8 mouse cellular contexts compared by ENCODE assay signal in genomic region chrX:19237048-19237737, GRCm38 (mm10).
A peak's percentile ranks its signal among the peaks of the same experiment; 100 is the strongest.
DNase-seq lines count a peak whose midpoint lies in the region; TF ChIP-seq lines count a peak whose summit lies in the region.

No protein-coding gene starts in this region.

- H3K36me3 ChIP-seq in heart, adult 2 months (ENCODE audit: control insufficient read depth, insufficient read depth, low read length), result no peaks in the 10 kb centered on the region
- H3K36me3 ChIP-seq in kidney, adult 2 months (ENCODE audit: control insufficient read depth, insufficient read depth, low read length), result no peaks in the 10 kb centered on the region
- H3K36me3 ChIP-seq in liver, adult 2 months (ENCODE audit: control insufficient read depth, insufficient read depth, low read length), result no peaks in the 10 kb centered on the region; the same call in 1 of the 2 replicates
- H3K36me3 ChIP-seq in myocyte (ENCODE audit: control insufficient read depth, insufficient read depth), result no peaks in the 10 kb centered on the region

- H3K9ac ChIP-seq in heart, adult 2 months (ENCODE audit: low read depth, low read length), result peak overlapping the region; percentile 68
- H3K9ac ChIP-seq in liver, adult 2 months (ENCODE audit: low read depth, low read length), result peak overlapping the region; percentile 19

- H3K4me3 ChIP-seq in heart, adult 2 months, result peak overlapping the region; percentile 49
- H3K4me3 ChIP-seq in kidney, adult 2 months (ENCODE audit: insufficient read depth, low read depth, low read length), result peak overlapping the region; percentile 79
- H3K4me3 ChIP-seq in liver, adult 2 months (ENCODE audit: insufficient read depth, low read depth, low read length), result peak overlapping the region; percentile 57
- H3K4me3 ChIP-seq in myocyte, result peak overlapping the region; percentile 47

- TF ChIP-seq EP300 in heart, adult 2 months (IDR thresholded peaks at IDR 0.05; ENCODE audit: insufficient read depth, low read depth, low read length), result no peak

- TF ChIP-seq POLR2A in heart, adult 2 months (IDR thresholded peaks at IDR 0.05; ENCODE audit: insufficient read depth, low read depth, low read length), result no peak
- no peak for TF ChIP-seq POLR2A in kidney, adult 2 months (IDR thresholded peaks at IDR 0.05; ENCODE audit: low read depth, low read length)
- TF ChIP-seq POLR2A in liver, adult 2 months (IDR thresholded peaks at IDR 0.05; ENCODE audit: extremely low read depth, insufficient read depth, low read length), result no peak
- no peak for TF ChIP-seq POLR2A in myocyte (IDR thresholded peaks at IDR 0.05; ENCODE audit: insufficient read length, low read depth)

- no peak for TF ChIP-seq CTCF in heart, adult 2 months (IDR thresholded peaks at IDR 0.05)
- no peak for TF ChIP-seq CTCF in kidney, adult 2 months (conservative IDR thresholded peaks at IDR 0.05; ENCODE audit: insufficient read depth, insufficient read length, low read depth, low read length)
- no peak for TF ChIP-seq CTCF in liver, adult 2 months (IDR thresholded peaks at IDR 0.05; ENCODE audit: low read depth, low read length)

- intact Hi-C loops in heart, adult 2 months (cut with DNase I), result no loop called here

- no peak overlapping the region for H3ac ChIP-seq in myocyte (ENCODE audit: control insufficient read depth, insufficient read length)

- peak; percentile 1 to 4 for DNase-seq in thymus, adult 18-20 months
- no peak for DNase-seq in thymus, postnatal 0 days (ENCODE audit: low spot score)
- peak; percentile 9 for DNase-seq in embryo, embryonic 11 days
- DNase-seq in heart, adult 2 months, result peak; percentile 5 to 32
- peak; percentile 28 for DNase-seq in kidney, adult 2 months
- peak; percentile 38 for DNase-seq in liver, adult 2 months (ENCODE audit: extremely low read depth, low read depth, low spot score)
- DNase-seq in thymus, postnatal 14 days, result peak; percentile 2

- H3K4me2 ChIP-seq in myocyte (ENCODE audit: low read depth), result peak overlapping the region; percentile 70

- H3K27ac ChIP-seq in heart, adult 2 months, result no peak overlapping the region
- peak overlapping the region; percentile 59 for H3K27ac ChIP-seq in kidney, adult 2 months (ENCODE audit: insufficient read depth, low read depth, low read length)
- no peak overlapping the region for H3K27ac ChIP-seq in liver, adult 2 months (replicated peaks; ENCODE audit: insufficient read depth, low read depth, low read length)

- H3K4me1 ChIP-seq in heart, adult 2 months (ENCODE audit: control insufficient read depth, insufficient read depth, low read length), result no peaks in the 10 kb centered on the region
- H3K4me1 ChIP-seq in kidney, adult 2 months (ENCODE audit: control insufficient read depth, insufficient read depth, low read length), result no peaks in the 10 kb centered on the region
- H3K4me1 ChIP-seq in liver, adult 2 months (ENCODE audit: control insufficient read depth, insufficient read depth, low read length), result 0 out of 2 replicates have a peak, but pooled peaks cover 1% of the 10 kb centered on the region

- H3K79me2 ChIP-seq in heart, adult 2 months (replicated peaks; ENCODE audit: control insufficient read depth, insufficient read depth, low read length), result no peaks in the 10 kb centered on the region
- no peaks in the 10 kb centered on the region for H3K79me2 ChIP-seq in liver, adult 2 months (ENCODE audit: control insufficient read depth, insufficient read depth, low read length)
- H3K79me2 ChIP-seq in myocyte (ENCODE audit: control insufficient read depth, insufficient read depth), result no peaks in the 10 kb centered on the region

- 15% methylated on average over 30 of the region's 31 CpGs for WGBS in heart, adult 2 months
- 1% methylated on average over 29 of the region's 31 CpGs for WGBS in kidney, adult 2 months
- WGBS in liver, adult 2 months, result 1% methylated on average over 26 of the region's 31 CpGs

- no peaks in the 10 kb centered on the region for H3K27me3 ChIP-seq in heart, adult 2 months (ENCODE audit: control insufficient read depth, insufficient read depth, low read length)
- H3K27me3 ChIP-seq in kidney, adult 2 months (replicated peaks; ENCODE audit: control insufficient read depth, insufficient read depth, low read length), result no peaks in the 10 kb centered on the region
- no peaks in the 10 kb centered on the region for H3K27me3 ChIP-seq in liver, adult 2 months (ENCODE audit: control insufficient read depth, insufficient read depth, low read length)
- H3K27me3 ChIP-seq in myocyte (ENCODE audit: control insufficient read depth, insufficient read depth, insufficient read length), result no peaks in the 10 kb centered on the region

TF ChIP-seq in myocyte, 11 proteins besides CTCF, POLR2A, EP300 and RAD21:
- no peak for TF ChIP-seq MAX (IDR thresholded peaks at IDR 0.05; ENCODE audit: low read depth)
- TF ChIP-seq MYOD1 (IDR thresholded peaks at IDR 0.05; ENCODE audit: control insufficient read depth in 1 of 3, insufficient read length in 2 of 3, low read depth in 2 of 3), result peak in 1 of 3 experiments; percentile 2
TF ChIP-seq in myocyte: peak in this region for 1.
